Comparison of ENCODE assay signal across 8 mouse cellular contexts in genomic region chr7:100653480-100654266, GRCm38 (mm10). TPM values are rescaled to one million over a fixed set of nuclear protein-coding genes. Genes with fewer than 3 reads are reported as not detected.
DNase-seq lines count a peak whose midpoint lies in the region; ATAC-seq and TF ChIP-seq lines count a peak whose summit lies in the region.

No protein-coding gene starts in this region.

- no peak for TF ChIP-seq CTCF in olfactory bulb, adult 2 months (IDR thresholded peaks at IDR 0.05; ENCODE audit: insufficient read depth, low read depth, low read length)

- WGBS in heart, embryonic 12.5 days: 73% methylated on average over 9 of the region's 9 CpGs
- 52% methylated on average over 9 of the region's 9 CpGs for WGBS in forebrain, embryonic 14.5 days
- 69% methylated on average over 9 of the region's 9 CpGs for WGBS in olfactory bulb, adult 2 months

- no peak for ATAC-seq in heart, embryonic 12.5 days (ENCODE audit: insufficient number of reproducible peaks, low FRiP score)
- ATAC-seq in forebrain, embryonic 14.5 days: peak; percentile 63; the same call in 1 of the 2 replicates

- H3K9me3 ChIP-seq in heart, embryonic 12.5 days (replicated peaks): no peaks in the 10 kb centered on the region
- H3K9me3 ChIP-seq in forebrain, embryonic 14.5 days (replicated peaks; ENCODE audit: control insufficient read depth, low read length): no peaks in the 10 kb centered on the region

- peaks cover 2% of the 10 kb centered on the region; the same call in 1 of the 2 replicates for H3K36me3 ChIP-seq in heart, embryonic 12.5 days
- H3K36me3 ChIP-seq in forebrain, embryonic 14.5 days (ENCODE audit: control insufficient read depth, insufficient read depth, low read length): peaks cover 6% of the 10 kb centered on the region; the same call in 1 of the 2 replicates

- no peak overlapping the region for H3K9ac ChIP-seq in heart, embryonic 12.5 days
- H3K9ac ChIP-seq in forebrain, embryonic 14.5 days (ENCODE audit: low read length): no peak overlapping the region

- H3K27ac ChIP-seq in heart, embryonic 12.5 days (ENCODE audit: poor library complexity, severe bottlenecking): no peak overlapping the region
- 0 out of 2 replicates have a peak overlapping the region, but pooled peaks have one; percentile 18 for H3K27ac ChIP-seq in forebrain, embryonic 14.5 days (ENCODE audit: low read depth, low read length)
- H3K27ac ChIP-seq in olfactory bulb, adult 2 months (ENCODE audit: insufficient read depth, low read depth, low read length): peak overlapping the region; percentile 55

- no peak overlapping the region for H3K4me2 ChIP-seq in heart, embryonic 12.5 days
- no peak overlapping the region for H3K4me2 ChIP-seq in forebrain, embryonic 14.5 days (ENCODE audit: low read length)

- peaks cover 18% of the 10 kb centered on the region for H3K4me1 ChIP-seq in heart, embryonic 12.5 days (replicated peaks)
- H3K4me1 ChIP-seq in forebrain, embryonic 14.5 days (ENCODE audit: control insufficient read depth, insufficient read depth, low read length): peaks cover 7% of the 10 kb centered on the region; the same call in 1 of the 2 replicates
- H3K4me1 ChIP-seq in olfactory bulb, adult 2 months (ENCODE audit: control insufficient read depth, insufficient read depth, low read length): peaks cover 7% of the 10 kb centered on the region

- peak; percentile 80 for DNase-seq in heart, adult 11 months
- peak; percentile 46 for DNase-seq in forebrain, embryonic 14.5 days (ENCODE audit: low spot score)
- DNase-seq in left cerebral cortex, adult 9 months (ENCODE audit: low spot score in 2 of 2): peak; percentile 60 to 67
- no peak for DNase-seq in kidney, adult 9 months
- DNase-seq in ovary, postnatal 10 days (ENCODE audit: low spot score): no peak
- no peak for DNase-seq in urinary bladder, postnatal 10 days (ENCODE audit: low spot score)

- TF ChIP-seq POLR2A in olfactory bulb, adult 2 months (IDR thresholded peaks at IDR 0.05; ENCODE audit: insufficient read depth, low read depth, low read length): no peak

- H3K27me3 ChIP-seq in heart, embryonic 12.5 days (replicated peaks): no peaks in the 10 kb centered on the region
- no peaks in the 10 kb centered on the region for H3K27me3 ChIP-seq in forebrain, embryonic 14.5 days (replicated peaks; ENCODE audit: control insufficient read depth, insufficient read depth, low read length)

- H3K4me3 ChIP-seq in heart, embryonic 12.5 days: no peak overlapping the region
- H3K4me3 ChIP-seq in forebrain, embryonic 14.5 days (ENCODE audit: low read depth, low read length): no peak overlapping the region
- H3K4me3 ChIP-seq in olfactory bulb, adult 2 months (ENCODE audit: insufficient read depth, low read depth, low read length): no peak overlapping the region

RNA-seq across cellular contexts. Expression of gene Plekhb1, which starts 8.5 kb away (rescaled TPM):
- 1.4 and 1.9 TPM in 2 replicates for polyA plus RNA-seq in heart, embryonic 12.5 days (2016; fragmentation: Nextera tagmentation; extraction: Ambion mirVana)
- polyA plus RNA-seq in forebrain, embryonic 14.5 days (2014; fragmentation: Nextera tagmentation; extraction: Ambion mirVana): 5.7 and 8.0 TPM in 2 replicates
- not detected in 2 replicates for polyA plus RNA-seq in olfactory bulb, adult 2 months (2012; ENCODE audit: insufficient read depth, insufficient read length, low replicate concordance, missing spikeins)

RNA-seq across cellular contexts. Expression of gene Mrpl48, which starts 45.6 kb away (rescaled TPM):
- polyA plus RNA-seq in heart, embryonic 12.5 days (2016; fragmentation: Nextera tagmentation; extraction: Ambion mirVana): 74.3 and 76.2 TPM in 2 replicates
- 82.8 and 85.1 TPM in 2 replicates for polyA plus RNA-seq in forebrain, embryonic 14.5 days (2014; fragmentation: Nextera tagmentation; extraction: Ambion mirVana)
- not detected in 2 replicates for polyA plus RNA-seq in olfactory bulb, adult 2 months (2012; ENCODE audit: insufficient read depth, insufficient read length, low replicate concordance, missing spikeins)

RNA-seq across cellular contexts. Expression of gene Rab6a, which starts 46.5 kb away (rescaled TPM):
- 122 and 124 TPM in 2 replicates for polyA plus RNA-seq in heart, embryonic 12.5 days (2016; fragmentation: Nextera tagmentation; extraction: Ambion mirVana)
- polyA plus RNA-seq in forebrain, embryonic 14.5 days (2014; fragmentation: Nextera tagmentation; extraction: Ambion mirVana): 188 and 208 TPM in 2 replicates
- polyA plus RNA-seq in olfactory bulb, adult 2 months (2012; ENCODE audit: insufficient read depth, insufficient read length, low replicate concordance, missing spikeins): not detected in 2 replicates

RNA-seq across cellular contexts. Expression of gene Fam168a, which starts 52.8 kb away (rescaled TPM):
- 31.4 and 31.6 TPM in 2 replicates for polyA plus RNA-seq in heart, embryonic 12.5 days (2016; fragmentation: Nextera tagmentation; extraction: Ambion mirVana)
- 86.6 and 103 TPM in 2 replicates for polyA plus RNA-seq in forebrain, embryonic 14.5 days (2014; fragmentation: Nextera tagmentation; extraction: Ambion mirVana)
- not detected in 2 replicates for polyA plus RNA-seq in olfactory bulb, adult 2 months (2012; ENCODE audit: insufficient read depth, insufficient read length, low replicate concordance, missing spikeins)

Comparison
In these comparisons a context has a peak if more than half of its experiments do, and no peak if none do; other contexts are left out.
1. DNase-seq: peak in heart, adult 11 months (single experiment), forebrain, embryonic 14.5 days (single experiment) and left cerebral cortex, adult 9 months (2 of 2); none in kidney, adult 9 months (single experiment), ovary, postnatal 10 days (single experiment) and urinary bladder, postnatal 10 days (single experiment).
2. RNA of gene Mrpl48, which starts 45.6 kb away (polyA plus RNA-seq): 82.8 to 85.1 TPM in forebrain, embryonic 14.5 days and 74.3 to 76.2 TPM in heart, embryonic 12.5 days; not detected in olfactory bulb, adult 2 months; every median in the first group is over 10 times any median in the second.